Mouse (Mus musculus): ENCODE measurements around the gene B3gat2. TPM values are rescaled to one million over a fixed set of nuclear protein-coding genes. Genes with fewer than 3 reads are reported as not detected.

Gene B3gat2
- total RNA-seq, 1 experiment, result 0.98 TPM

Other genes starting within 250 kb of the B3gat2 start
- gene Smap1, start 160.6 kb downstream of the B3gat2 start, total RNA-seq (2012; rRNA removed), result 36.3 and 41.3 TPM in 2 replicates
- 18.2 and 21.0 TPM in 2 replicates for gene Sdhaf4, start 243.9 kb downstream of the B3gat2 start, total RNA-seq (2012; rRNA removed)